Mouse (Mus musculus) MEL (cell line): ENCODE results near the gene Fra10ac1. TPM values are rescaled to one million over a fixed set of nuclear protein-coding genes. Genes with fewer than 3 reads are reported as not detected.

Source experiments
- DNase-seq: peaks from one replicate; pipeline ENCODE4 v3.0.0; 2011; ENCODE audit warnings: low read depth, low spot score
- H3K27ac ChIP-seq: 2 replicates; pipeline ENCODE4 v1.5.1; 2012; ENCODE audit warnings: low read depth, mild to moderate bottlenecking, control low read depth, low read length, moderate library complexity; ENCODE audit not compliant: control insufficient read depth
- H3K27me3 ChIP-seq, 2 experiments: fragments of 150-350 bp in 1 of 2; sonication (generic) in 1 of 2; 2 replicates each; pipeline ENCODE4 v1.6.1; 2012; ENCODE audit warnings: low read length in 2 of 2, mild to moderate bottlenecking in 2 of 2, improper control_type of control experiment in 1 of 2, moderate library complexity in 1 of 2; ENCODE audit not compliant: insufficient read depth in 2 of 2, control insufficient read depth in 1 of 2
- H3K36me3 ChIP-seq, 2 experiments: 2 replicates each; pipeline ENCODE4 v1.6.1; 2012 to 2014; ENCODE audit warnings: low read length in 2 of 2, improper control_type of control experiment in 1 of 2, inconsistent platforms in 1 of 2, mild to moderate bottlenecking in 1 of 2; ENCODE audit not compliant: insufficient read depth in 2 of 2, control insufficient read depth in 1 of 2
- H3K4me1 ChIP-seq, 2 experiments: fragments of 150-350 bp in 1 of 2; sonication (generic) in 1 of 2; 2 replicates each; pipeline ENCODE4 v1.6.1; 2012; ENCODE audit warnings: low read length in 2 of 2, improper control_type of control experiment in 1 of 2, mild to moderate bottlenecking in 1 of 2; ENCODE audit not compliant: insufficient read depth in 2 of 2, control insufficient read depth in 1 of 2
- H3K4me3 ChIP-seq, 2 experiments: fragments of 150-350 bp in 1 of 2; sonication (generic) in 1 of 2; 2 replicates each; pipeline ENCODE4 v1.5.1; 2012; ENCODE audit warnings: low read depth in 2 of 2, low read length in 2 of 2, mild to moderate bottlenecking in 2 of 2, moderate library complexity in 2 of 2, control low read depth in 1 of 2, improper control_type of control experiment in 1 of 2; ENCODE audit not compliant: control insufficient read depth in 1 of 2, insufficient read depth in 1 of 2
- H3K79me2 ChIP-seq: 2 replicates; pipeline ENCODE4 v1.6.1; 2012; ENCODE audit warnings: mild to moderate bottlenecking, low read length, moderate library complexity; ENCODE audit not compliant: control insufficient read depth, poor library complexity, insufficient read depth
- H3K9ac ChIP-seq: 2 replicates; pipeline ENCODE4 v1.6.1; 2012; ENCODE audit warnings: low read depth, mild to moderate bottlenecking, control low read depth, low read length, moderate library complexity; ENCODE audit not compliant: control insufficient read depth, poor library complexity, severe bottlenecking
- H3K9me3 ChIP-seq: fragments of 150-350 bp; sonication (generic); replicated peaks from 2 replicates; pipeline ENCODE4 v1.6.1; 2012; ENCODE audit warnings: mild to moderate bottlenecking, low read length, improper control_type of control experiment, moderate library complexity; ENCODE audit not compliant: insufficient read depth
- BHLHE40 ChIP-seq: IDR thresholded peaks from 2 replicates; pipeline ENCODE4 v1.6.1; 2012; ENCODE audit warnings: low read depth, mild to moderate bottlenecking, inconsistent platforms, low read length, improper control_type of control experiment, borderline replicate concordance
- CHD1 ChIP-seq: IDR thresholded peaks from 2 replicates; pipeline ENCODE4 v1.6.1; 2012; ENCODE audit warnings: low read depth, mild to moderate bottlenecking, inconsistent platforms, low read length, improper control_type of control experiment
- CTCF ChIP-seq, 3 experiments: IDR thresholded peaks in 2 of 3; conservative IDR thresholded peaks in 1 of 3; 2 replicates each; pipeline ENCODE4 v1.5.1; 2011 to 2012; ENCODE audit warnings: low read length in 3 of 3, low read depth in 2 of 3, mild to moderate bottlenecking in 2 of 3, improper control_type of control experiment in 1 of 3, inconsistent platforms in 1 of 3, mixed read lengths in 1 of 3, moderate library complexity in 1 of 3; ENCODE audit not compliant: control insufficient read depth in 1 of 3, insufficient read depth in 1 of 3, poor library complexity in 1 of 3, severe bottlenecking in 1 of 3
- E2F4 ChIP-seq: IDR thresholded peaks from 2 replicates; pipeline ENCODE4 v1.6.1; 2011; ENCODE audit warnings: low read depth, low read length, improper control_type of control experiment, borderline replicate concordance
- ETS1 ChIP-seq: IDR thresholded peaks from 2 replicates; pipeline ENCODE4 v1.6.1; 2012; ENCODE audit warnings: low read depth, mild to moderate bottlenecking, inconsistent platforms, low read length, improper control_type of control experiment, moderate library complexity
- GATA1 ChIP-seq: IDR thresholded peaks from 2 replicates; pipeline ENCODE4 v1.6.1; 2011; ENCODE audit warnings: low read depth, low read length, improper control_type of control experiment
- HCFC1 ChIP-seq: IDR thresholded peaks from 2 replicates; pipeline ENCODE4 v1.6.1; 2012; ENCODE audit warnings: low read depth, mild to moderate bottlenecking, inconsistent platforms, low read length, improper control_type of control experiment, moderate library complexity
- JUND ChIP-seq: IDR thresholded peaks from 2 replicates; pipeline ENCODE4 v1.6.1; 2011; ENCODE audit warnings: low read depth, mild to moderate bottlenecking, improper control_type of control experiment, low read length
- KAT2A ChIP-seq: conservative IDR thresholded peaks from 2 replicates; pipeline ENCODE4 v1.6.1; 2012; ENCODE audit warnings: low read depth, low read length, improper control_type of control experiment, inconsistent platforms
- MAX ChIP-seq: IDR thresholded peaks from 2 replicates; pipeline ENCODE4 v1.6.1; 2011; ENCODE audit warnings: low read length, improper control_type of control experiment
- MEF2A ChIP-seq: IDR thresholded peaks from 2 replicates; pipeline ENCODE4 v1.6.1; 2014; ENCODE audit warnings: low read depth, mild to moderate bottlenecking, inconsistent platforms, low read length, improper control_type of control experiment; ENCODE audit not compliant: poor library complexity, insufficient replicate concordance, severe bottlenecking; ENCODE audit errors: extremely low read depth
- NELFE ChIP-seq: IDR thresholded peaks from 2 replicates; pipeline ENCODE4 v1.6.1; 2011; ENCODE audit warnings: low read depth, low read length, improper control_type of control experiment
- NRF1 ChIP-seq: IDR thresholded peaks from 2 replicates; pipeline ENCODE4 v1.6.1; 2014; ENCODE audit warnings: low read depth, mild to moderate bottlenecking, inconsistent platforms, low read length, improper control_type of control experiment, moderate library complexity; ENCODE audit not compliant: poor library complexity, insufficient read depth, severe bottlenecking
- RCOR1 ChIP-seq: IDR thresholded peaks from 2 replicates; pipeline ENCODE4 v1.6.1; 2012; ENCODE audit warnings: low read depth, mild to moderate bottlenecking, inconsistent platforms, low read length, improper control_type of control experiment
- polyA plus RNA-seq, 2 experiments: library from polyadenylated mRNA; stranded (reverse) in 1 of 2; unstranded in 1 of 2; fragments of >175 nt in 1 of 2; fragments of >200 nt in 1 of 2; gene quantifications; 2 replicates each; pipeline versions ENCODE4 v1.2.1 to v1.2.4; 2012; ENCODE audit warnings: low replicate concordance in 2 of 2, low read depth in 1 of 2; ENCODE audit not compliant: insufficient read length in 2 of 2, insufficient read depth in 1 of 2, missing spikeins in 1 of 2
- total RNA-seq: library from RNA; depleted of rRNA; stranded (reverse); fragments of 300-350 nt; gene quantifications from 2 replicates; pipeline ENCODE4 v1.2.3, GENCODE M21; 2012

Gene Fra10ac1
- total and polyA plus RNA-seq, 3 experiments = 9.1 to 17.0 TPM; not detected in 1

DNA sequence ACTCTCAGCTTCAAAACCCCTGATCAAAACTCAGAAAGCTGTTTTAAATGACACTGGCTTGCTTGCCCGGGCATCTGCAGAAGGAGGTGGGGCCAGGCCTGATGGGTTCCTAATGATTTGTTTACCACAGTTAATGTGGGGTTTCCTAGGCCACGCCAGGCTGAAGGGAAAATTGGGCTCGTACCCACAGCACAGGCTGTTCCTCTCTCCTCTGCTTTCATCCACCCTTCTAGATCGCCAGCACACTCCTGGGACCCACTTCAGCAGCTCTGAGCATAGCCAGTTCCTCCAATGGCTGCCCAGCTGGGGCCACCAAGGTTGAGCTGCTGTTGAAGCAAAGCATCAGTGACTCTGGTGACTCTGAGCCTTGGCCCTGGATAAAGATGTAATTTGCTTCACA is 36.4 kb upstream of the Fra10ac1 start:
- no peak for DNase-seq
- H3K27ac ChIP-seq = no peak overlapping the region

DNA sequence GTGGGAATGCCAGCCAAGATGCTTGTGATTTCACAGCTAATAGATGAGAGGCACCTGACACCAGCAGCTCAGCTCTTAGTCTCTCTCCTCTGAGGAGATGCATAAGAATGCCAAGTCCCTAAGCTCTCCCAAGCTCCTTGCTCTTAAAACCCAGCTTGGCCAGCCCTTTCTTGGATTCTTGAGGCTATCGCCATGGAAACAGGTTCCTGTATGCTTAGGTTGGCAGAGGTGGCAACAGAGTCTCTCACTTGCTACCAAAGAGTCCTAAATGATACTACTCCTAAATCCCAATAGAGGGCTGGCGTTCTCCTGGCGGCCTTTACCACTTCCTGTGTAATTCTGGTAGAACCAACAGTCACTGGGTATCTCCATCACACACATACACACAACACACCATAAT is 35.5 kb upstream of the Fra10ac1 start:
- Histone ChIP-seq H3K9me3 (no peaks in the 10 kb centered on the region), H3K4me1 (no peaks in the 10 kb centered on the region), H3K79me2 (no peaks in the 10 kb centered on the region), H3K27me3 (no peaks in the 10 kb centered on the region), H3K9ac (no peak overlapping the region), H3K36me3 (no peaks in the 10 kb centered on the region), H3K27ac (no peak overlapping the region), H3K4me3 (no peak overlapping the region)
- TF ChIP-seq KAT2A (no peak), CHD1 (no peak), E2F4 (no peak), NRF1 (no peak)
- DNase-seq = no peak

More for the DNA sequence above, 36.4 kb upstream of the Fra10ac1 start:
- Histone ChIP-seq H3K4me1 (peaks cover 0 to 2% of the 10 kb centered on the region in 2 experiments; a peak in 1 of 4 replicates), H3K4me3 (no peak overlapping the region), H3K27me3 (no peaks in the 10 kb centered on the region), H3K36me3 (no peaks in the 10 kb centered on the region), H3K9ac (no peak overlapping the region), H3K79me2 (no peaks in the 10 kb centered on the region), H3K9me3 (no peaks in the 10 kb centered on the region)
- no peak for TF ChIP-seq CTCF (IDR thresholded peaks at IDR 0.05 in 2 of 3, conservative IDR thresholded peaks at IDR 0.05 in 1 of 3; ENCODE audit: control insufficient read depth in 1 of 3, insufficient read depth in 1 of 3, low read depth in 2 of 3, low read length in 3 of 3, poor library complexity in 1 of 3, severe bottlenecking in 1 of 3)
- TF ChIP-seq MAX = no peak

DNA sequence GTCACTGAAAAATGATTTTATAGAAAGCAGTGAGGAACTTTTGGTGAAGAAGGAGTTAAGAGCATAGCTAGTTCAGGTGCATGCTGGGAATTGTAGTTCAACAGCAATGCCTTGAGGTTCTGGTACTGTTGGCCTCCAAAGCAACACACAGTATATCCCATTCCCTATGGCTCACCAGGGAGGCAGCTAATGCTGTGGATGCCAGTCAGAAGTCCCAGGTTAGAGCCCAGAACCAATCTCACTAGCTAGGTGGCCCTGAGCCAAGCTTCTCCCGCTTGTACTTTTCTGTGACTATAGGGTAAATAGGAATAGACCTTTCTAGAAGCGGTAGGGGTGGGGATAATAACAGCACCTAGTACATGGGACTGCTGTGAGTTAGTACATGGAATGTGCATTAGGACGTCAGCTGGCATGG is 34.7 kb upstream of the Fra10ac1 start:
- no peak for DNase-seq
- no peaks in the 10 kb centered on the region for H3K27me3 ChIP-seq
- TF ChIP-seq KAT2A = peak; percentile 42; the same call in 1 of the 2 replicates
- TF ChIP-seq BHLHE40 = no peak
- no peak for TF ChIP-seq JUND
- no peak for TF ChIP-seq MEF2A
- TF ChIP-seq HCFC1 = peak; percentile 85
- TF ChIP-seq ETS1 = no peak
- no peak for TF ChIP-seq RCOR1
- no peak for TF ChIP-seq NELFE
- TF ChIP-seq GATA1 = no peak
- TF ChIP-seq, all 39 proteins: peak for 2
- H3K36me3 ChIP-seq = no peaks in the 10 kb centered on the region
- H3K9ac ChIP-seq = no peak overlapping the region
- H3K79me2 ChIP-seq = no peaks in the 10 kb centered on the region
- no peaks in the 10 kb centered on the region for H3K4me1 ChIP-seq
- H3K4me3 ChIP-seq = no peak overlapping the region
- no peaks in the 10 kb centered on the region for H3K9me3 ChIP-seq
- H3K27ac ChIP-seq = no peak overlapping the region
